Mouse (Mus musculus) central nervous system, embryonic 18 days (tissue): ENCODE measurements around the gene Snx18. TPM values are rescaled to one million over a fixed set of nuclear protein-coding genes. Genes with fewer than 3 reads are reported as not detected.

ENCODE experiments used
- polyA plus RNA-seq: library from polyadenylated mRNA; depleted of rRNA; stranded (reverse); fragments of >200 nt; gene quantifications from 2 replicates; pipeline ENCODE4 v1.2.3, GENCODE M21; 2012; rRNA removed

Gene Snx18
- polyA plus RNA-seq = 9.9 and 10.6 TPM in 2 replicates

GRCm38 (mm10) chr13:113617891-113618823 lies at the start of gene Snx18:
Snx18 (minus strand) TSS chr13:113618564.

GRCm38 (mm10) chr13:113663151-113663779 lies 44.9 kb upstream of the Snx18 start, which contains the start of gene Hspb3:
Hspb3 (minus strand) TSS chr13:113663676.

Other genes starting within 250 kb of the Snx18 start
- 4.7 and 5.1 TPM in 2 replicates for gene Hspb3, start 45.1 kb upstream of the Snx18 start, polyA plus RNA-seq
- 19.0 and 19.8 TPM in 2 replicates for gene Arl15, start 175.9 kb upstream of the Snx18 start, polyA plus RNA-seq